Mouse (Mus musculus): ENCODE data around the gene Ccdc9. TPM values are rescaled to one million over a fixed set of nuclear protein-coding genes. Genes with fewer than 3 reads are reported as not detected.
"Not testable (repeated sequence)": the region's sequence is repeated elsewhere in the genome, so short reads cannot be mapped to it uniquely, and the experiment has no call there.

The Ccdc9 gene
- polyA plus RNA-seq, 2 experiments, result 15.9 to 84.8 TPM

GRCm38 (mm10) chr7:16257830-16258229, 28.8 kb downstream of the Ccdc9 start:
- Histone ChIP-seq H3K27me3 (ENCODE audit: control insufficient read depth, insufficient read depth, low read length) (no peaks in the 10 kb centered on the region), H3K9ac (ENCODE audit: low read depth, low read length, severe bottlenecking) (no peak overlapping the region), H3K27ac (replicated peaks; ENCODE audit: low read depth, low read length) (no peak overlapping the region), H3K9me3 (ENCODE audit: control insufficient read depth, low read length) (no peaks in the 10 kb centered on the region), H3K4me3 (replicated peaks; ENCODE audit: low read length) (no peak overlapping the region), H3K4me1 (ENCODE audit: control insufficient read depth, insufficient read depth, low read length) (no peaks in the 10 kb centered on the region), H3K36me3 (ENCODE audit: control insufficient read depth, insufficient read depth, low read length) (no peaks in the 10 kb centered on the region), H3K4me2 (replicated peaks; ENCODE audit: low read depth, low read length, severe bottlenecking) (no peak overlapping the region)
- no peak for ATAC-seq (ENCODE audit: low FRiP score, low read depth)
- no peak for TF ChIP-seq POLR2A (IDR thresholded peaks at IDR 0.05; ENCODE audit: borderline replicate concordance, extremely low read depth, insufficient read depth, insufficient read length)
- no peak for DNase-seq (ENCODE audit: low spot score)
- WGBS, result 86% methylated on average over 11 of the region's 11 CpGs

- not testable (repeated sequence) for H3K36me3 ChIP-seq (ENCODE audit: control insufficient read depth, insufficient read depth, low read length); H3K4me1 ChIP-seq (ENCODE audit: control insufficient read depth, insufficient read depth, low read length); H3K4me3 ChIP-seq (replicated peaks; ENCODE audit: low read length); DNase-seq (ENCODE audit: low spot score); H3K9ac ChIP-seq (ENCODE audit: low read depth, low read length, severe bottlenecking); H3K27ac ChIP-seq (replicated peaks; ENCODE audit: low read depth, low read length); H3K27me3 ChIP-seq (ENCODE audit: control insufficient read depth, insufficient read depth, low read length); H3K4me2 ChIP-seq (replicated peaks; ENCODE audit: low read depth, low read length, severe bottlenecking); H3K9me3 ChIP-seq (ENCODE audit: control insufficient read depth, low read length); ATAC-seq (ENCODE audit: low FRiP score, low read depth)
- 77% methylated on average over 4 of the region's 4 CpGs for WGBS
Observed at GRCm38 (mm10) chr7:16255963-16256362, 30.6 kb downstream of the Ccdc9 start.

- H3K9me3 ChIP-seq (ENCODE audit: control insufficient read depth, low read length), result no peaks in the 10 kb centered on the region
- no peak for DNase-seq (ENCODE audit: low spot score)
- 68% methylated on average over 4 of the region's 4 CpGs for WGBS
- no peak overlapping the region for H3K27ac ChIP-seq (replicated peaks; ENCODE audit: low read depth, low read length)
- H3K36me3 ChIP-seq (ENCODE audit: control insufficient read depth, insufficient read depth, low read length), result no peaks in the 10 kb centered on the region
- H3K27me3 ChIP-seq (ENCODE audit: control insufficient read depth, insufficient read depth, low read length), result no peaks in the 10 kb centered on the region
- no peak for ATAC-seq (ENCODE audit: low FRiP score, low read depth)
- H3K9ac ChIP-seq (ENCODE audit: low read depth, low read length, severe bottlenecking), result no peak overlapping the region
- no peak overlapping the region for H3K4me3 ChIP-seq (replicated peaks; ENCODE audit: low read length)
- TF ChIP-seq POLR2A (IDR thresholded peaks at IDR 0.05; ENCODE audit: borderline replicate concordance, extremely low read depth, insufficient read depth, insufficient read length), result no peak
- H3K4me2 ChIP-seq (replicated peaks; ENCODE audit: low read depth, low read length, severe bottlenecking), result no peak overlapping the region
- H3K4me1 ChIP-seq (ENCODE audit: control insufficient read depth, insufficient read depth, low read length), result no peaks in the 10 kb centered on the region
Observed at GRCm38 (mm10) chr7:16254195-16254594, 32.4 kb downstream of the Ccdc9 start.

- H3K4me2 ChIP-seq (replicated peaks; ENCODE audit: low read depth, low read length, severe bottlenecking), result no peak overlapping the region
- ATAC-seq (ENCODE audit: low FRiP score, low read depth), result no peak
- no peak overlapping the region for H3K4me3 ChIP-seq (replicated peaks; ENCODE audit: low read length)
- no peak overlapping the region for H3K9ac ChIP-seq (ENCODE audit: low read depth, low read length, severe bottlenecking)
- H3K9me3 ChIP-seq (ENCODE audit: control insufficient read depth, low read length), result no peaks in the 10 kb centered on the region
- no peaks in the 10 kb centered on the region for H3K4me1 ChIP-seq (ENCODE audit: control insufficient read depth, insufficient read depth, low read length)
- no peaks in the 10 kb centered on the region for H3K27me3 ChIP-seq (ENCODE audit: control insufficient read depth, insufficient read depth, low read length)
- no peaks in the 10 kb centered on the region for H3K36me3 ChIP-seq (ENCODE audit: control insufficient read depth, insufficient read depth, low read length)
- WGBS, result 85% methylated on average over 5 of the region's 5 CpGs
- no peak for DNase-seq (ENCODE audit: low spot score)
- no peak overlapping the region for H3K27ac ChIP-seq (replicated peaks; ENCODE audit: low read depth, low read length)
- TF ChIP-seq POLR2A (IDR thresholded peaks at IDR 0.05; ENCODE audit: borderline replicate concordance, extremely low read depth, insufficient read depth, insufficient read length), result no peak
Observed at GRCm38 (mm10) chr7:16250687-16251086, 35.9 kb downstream of the Ccdc9 start.

- WGBS, result 47% methylated on average over 1 of the region's 4 CpGs
Observed at GRCm38 (mm10) chr7:16245958-16246357, 40.6 kb downstream of the Ccdc9 start.

GRCm38 (mm10) chr7:16244067-16244466, 42.5 kb downstream of the Ccdc9 start, which contains the start of gene C5ar2:
Gene C5ar2, minus strand, starts transcription at chr7:16244154.
- H3K4me2 ChIP-seq (replicated peaks; ENCODE audit: low read depth, low read length, severe bottlenecking), result no peak within 1 kb of the TSS
- H3K9me3 ChIP-seq (ENCODE audit: control insufficient read depth, low read length), result no peaks in the 10 kb centered on the region
- DNase-seq (ENCODE audit: low spot score) (no peak), ATAC-seq (ENCODE audit: low FRiP score, low read depth) (no peak)
- H3K4me3 ChIP-seq (replicated peaks; ENCODE audit: low read length), result no peak within 1 kb of the TSS
- H3K36me3 ChIP-seq (ENCODE audit: control insufficient read depth, insufficient read depth, low read length), result no peaks in the 10 kb centered on the region
- H3K27ac ChIP-seq (replicated peaks; ENCODE audit: low read depth, low read length), result no peak within 1 kb of the TSS
- H3K27me3 ChIP-seq (ENCODE audit: control insufficient read depth, insufficient read depth, low read length), result no peaks in the 10 kb centered on the region
- TF ChIP-seq POLR2A (IDR thresholded peaks at IDR 0.05; ENCODE audit: borderline replicate concordance, extremely low read depth, insufficient read depth, insufficient read length), result no peak
- H3K4me1 ChIP-seq (ENCODE audit: control insufficient read depth, insufficient read depth, low read length), result no peaks in the 10 kb centered on the region
- 68% methylated on average over 5 of the region's 5 CpGs for WGBS
- no peak within 1 kb of the TSS for H3K9ac ChIP-seq (ENCODE audit: low read depth, low read length, severe bottlenecking)

More at GRCm38 (mm10) chr7:16245958-16246357, 40.6 kb downstream of the Ccdc9 start:
- no peaks in the 10 kb centered on the region for H3K4me1 ChIP-seq (ENCODE audit: control insufficient read depth, insufficient read depth, low read length)
- H3K27ac ChIP-seq (replicated peaks; ENCODE audit: low read depth, low read length), result no peak overlapping the region
- H3K4me2 ChIP-seq (replicated peaks; ENCODE audit: low read depth, low read length, severe bottlenecking), result no peak overlapping the region
- H3K27me3 ChIP-seq (ENCODE audit: control insufficient read depth, insufficient read depth, low read length), result no peaks in the 10 kb centered on the region
- H3K36me3 ChIP-seq (ENCODE audit: control insufficient read depth, insufficient read depth, low read length), result no peaks in the 10 kb centered on the region
- ATAC-seq (ENCODE audit: low FRiP score, low read depth) (no peak), DNase-seq (ENCODE audit: low spot score) (no peak)
- H3K4me3 ChIP-seq (replicated peaks; ENCODE audit: low read length), result no peak overlapping the region
- no peak for TF ChIP-seq POLR2A (IDR thresholded peaks at IDR 0.05; ENCODE audit: borderline replicate concordance, extremely low read depth, insufficient read depth, insufficient read length)
- no peaks in the 10 kb centered on the region for H3K9me3 ChIP-seq (ENCODE audit: control insufficient read depth, low read length)
- no peak overlapping the region for H3K9ac ChIP-seq (ENCODE audit: low read depth, low read length, severe bottlenecking)
